Mouse (Mus musculus): ENCODE measurements around the gene Ttll11. TPM values are rescaled to one million over a fixed set of nuclear protein-coding genes. Genes with fewer than 3 reads are reported as not detected.

Ttll11 gene
- polyA plus RNA-seq, 1 experiment from 2014 or later = 0.44 TPM

GRCm38 (mm10) chr2:35720550-35720949 lies 259.2 kb downstream of the Ttll11 start:
- no peak overlapping the region for H3K27ac ChIP-seq (ENCODE audit: low read depth, low read length)
- TF ChIP-seq CTCF (IDR thresholded peaks at IDR 0.05; ENCODE audit: low read depth) = no peak
- no peak overlapping the region for H3K4me3 ChIP-seq (ENCODE audit: low read depth, low read length)
- no peak overlapping the region for H3K9ac ChIP-seq (ENCODE audit: low read depth, low read length)
- no peak for ATAC-seq
- H3K9me3 ChIP-seq (ENCODE audit: control insufficient read depth) = no peaks in the 10 kb centered on the region
- no peaks in the 10 kb centered on the region for H3K4me1 ChIP-seq (replicated peaks; ENCODE audit: control insufficient read depth, insufficient read depth, low read length)
- WGBS = 87% methylated on average over 13 of the region's 13 CpGs
- H3K36me3 ChIP-seq (ENCODE audit: control insufficient read depth, insufficient read depth) = peaks cover 91% of the 10 kb centered on the region
- no peak overlapping the region for H3K4me2 ChIP-seq (replicated peaks; ENCODE audit: low read depth)
- no peaks in the 10 kb centered on the region for H3K27me3 ChIP-seq (replicated peaks; ENCODE audit: control insufficient read depth, insufficient read depth, low read length)

GRCm38 (mm10) chr2:35720104-35720503 lies 259.6 kb downstream of the Ttll11 start:
- no peaks in the 10 kb centered on the region for H3K9me3 ChIP-seq (ENCODE audit: control insufficient read depth)
- H3K36me3 ChIP-seq (ENCODE audit: control insufficient read depth, insufficient read depth) = peaks cover 91% of the 10 kb centered on the region

GRCm38 (mm10) chr2:35719230-35720005 lies 260.3 kb downstream of the Ttll11 start:
- Histone ChIP-seq H3K4me1 (replicated peaks; ENCODE audit: control insufficient read depth, insufficient read depth, low read length) (no peaks in the 10 kb centered on the region), H3K9me3 (ENCODE audit: control insufficient read depth) (no peaks in the 10 kb centered on the region), H3K27me3 (replicated peaks; ENCODE audit: control insufficient read depth, insufficient read depth, low read length) (no peaks in the 10 kb centered on the region), H3K36me3 (ENCODE audit: control insufficient read depth, insufficient read depth) (peaks cover 92% of the 10 kb centered on the region), H3K27ac (ENCODE audit: low read depth, low read length) (no peak overlapping the region), H3K4me3 (ENCODE audit: low read depth, low read length) (no peak overlapping the region), H3K4me2 (replicated peaks; ENCODE audit: low read depth) (no peak overlapping the region), H3K9ac (ENCODE audit: low read depth, low read length) (no peak overlapping the region)
- no peak for TF ChIP-seq CTCF (IDR thresholded peaks at IDR 0.05; ENCODE audit: low read depth)
- WGBS = 88% methylated on average over 12 of the region's 12 CpGs
- no peak for ATAC-seq

More at GRCm38 (mm10) chr2:35720104-35720503, 259.6 kb downstream of the Ttll11 start:
- H3K27me3 ChIP-seq (replicated peaks; ENCODE audit: control insufficient read depth, insufficient read depth, low read length) = no peaks in the 10 kb centered on the region
- ATAC-seq = no peak
- TF ChIP-seq CTCF (IDR thresholded peaks at IDR 0.05; ENCODE audit: low read depth) = no peak
- no peak overlapping the region for H3K27ac ChIP-seq (ENCODE audit: low read depth, low read length)
- no peak overlapping the region for H3K4me2 ChIP-seq (replicated peaks; ENCODE audit: low read depth)
- no peak overlapping the region for H3K4me3 ChIP-seq (ENCODE audit: low read depth, low read length)
- no peak overlapping the region for H3K9ac ChIP-seq (ENCODE audit: low read depth, low read length)
- H3K4me1 ChIP-seq (replicated peaks; ENCODE audit: control insufficient read depth, insufficient read depth, low read length) = no peaks in the 10 kb centered on the region
- 94% methylated on average over 12 of the region's 12 CpGs for WGBS

GRCm38 (mm10) chr2:35718662-35719061 lies 261.1 kb downstream of the Ttll11 start:
- Histone ChIP-seq H3K36me3 (ENCODE audit: control insufficient read depth, insufficient read depth) (peaks cover 98% of the 10 kb centered on the region), H3K27me3 (replicated peaks; ENCODE audit: control insufficient read depth, insufficient read depth, low read length) (no peaks in the 10 kb centered on the region)
- 93% methylated on average over 9 of the region's 9 CpGs for WGBS

GRCm38 (mm10) chr2:35718003-35718500 lies 261.7 kb downstream of the Ttll11 start:
- H3K9me3 ChIP-seq (ENCODE audit: control insufficient read depth) = no peaks in the 10 kb centered on the region
- ATAC-seq = no peak
- WGBS = 85% methylated on average over 5 of the region's 5 CpGs
- no peak overlapping the region for H3K4me3 ChIP-seq (ENCODE audit: low read depth, low read length)
- no peaks in the 10 kb centered on the region for H3K4me1 ChIP-seq (replicated peaks; ENCODE audit: control insufficient read depth, insufficient read depth, low read length)
- TF ChIP-seq CTCF (IDR thresholded peaks at IDR 0.05; ENCODE audit: low read depth) = no peak
- H3K4me2 ChIP-seq (replicated peaks; ENCODE audit: low read depth) = no peak overlapping the region
- H3K9ac ChIP-seq (ENCODE audit: low read depth, low read length) = no peak overlapping the region
- peaks cover 98% of the 10 kb centered on the region for H3K36me3 ChIP-seq (ENCODE audit: control insufficient read depth, insufficient read depth)
- no peak overlapping the region for H3K27ac ChIP-seq (ENCODE audit: low read depth, low read length)
- no peaks in the 10 kb centered on the region for H3K27me3 ChIP-seq (replicated peaks; ENCODE audit: control insufficient read depth, insufficient read depth, low read length)

More at GRCm38 (mm10) chr2:35718662-35719061, 261.1 kb downstream of the Ttll11 start:
- no peak overlapping the region for H3K4me2 ChIP-seq (replicated peaks; ENCODE audit: low read depth)
- no peak overlapping the region for H3K4me3 ChIP-seq (ENCODE audit: low read depth, low read length)
- ATAC-seq = no peak
- no peak overlapping the region for H3K27ac ChIP-seq (ENCODE audit: low read depth, low read length)
- no peaks in the 10 kb centered on the region for H3K9me3 ChIP-seq (ENCODE audit: control insufficient read depth)
- no peaks in the 10 kb centered on the region for H3K4me1 ChIP-seq (replicated peaks; ENCODE audit: control insufficient read depth, insufficient read depth, low read length)
- TF ChIP-seq CTCF (IDR thresholded peaks at IDR 0.05; ENCODE audit: low read depth) = no peak
- no peak overlapping the region for H3K9ac ChIP-seq (ENCODE audit: low read depth, low read length)

GRCm38 (mm10) chr2:35716175-35716574 lies 263.5 kb downstream of the Ttll11 start:
- no peak overlapping the region for H3K27ac ChIP-seq (ENCODE audit: low read depth, low read length)
- no peaks in the 10 kb centered on the region for H3K27me3 ChIP-seq (replicated peaks; ENCODE audit: control insufficient read depth, insufficient read depth, low read length)
- no peak for ATAC-seq
- peaks cover 97% of the 10 kb centered on the region for H3K36me3 ChIP-seq (ENCODE audit: control insufficient read depth, insufficient read depth)
- H3K9ac ChIP-seq (ENCODE audit: low read depth, low read length) = no peak overlapping the region
- H3K9me3 ChIP-seq (ENCODE audit: control insufficient read depth) = no peaks in the 10 kb centered on the region
- no peak for TF ChIP-seq CTCF (IDR thresholded peaks at IDR 0.05; ENCODE audit: low read depth)
- WGBS = 75% methylated on average over 1 of the region's 1 CpGs
- H3K4me1 ChIP-seq (replicated peaks; ENCODE audit: control insufficient read depth, insufficient read depth, low read length) = no peaks in the 10 kb centered on the region
- H3K4me3 ChIP-seq (ENCODE audit: low read depth, low read length) = no peak overlapping the region
- H3K4me2 ChIP-seq (replicated peaks; ENCODE audit: low read depth) = no peak overlapping the region
